Mouse (Mus musculus) forebrain, embryonic 14.5 days (tissue): ENCODE results near the gene Vstm2b. TPM values are rescaled to one million over a fixed set of nuclear protein-coding genes. Genes with fewer than 3 reads are reported as not detected.

Source experiments
- ATAC-seq: fragments of 200-750 bp; cut with Nextera tagmentation; 2 replicates; pipeline ENCODE4 v1.8.0; 2017; ENCODE audit warnings: mild to moderate bottlenecking, moderate library complexity
- DNase-seq: peaks from one replicate; pipeline ENCODE4 v3.0.0-alpha.2; 2015; ENCODE audit warnings: low spot score
- H3K27ac ChIP-seq: fragments of 300-500 bp; sonication (generic); 2 replicates; pipeline ENCODE4 v1.5.1; 2014; ENCODE audit warnings: low read depth, mild to moderate bottlenecking, control low read depth, low read length, moderate library complexity
- H3K27me3 ChIP-seq: fragments of 300-500 bp; sonication (generic); replicated peaks from 2 replicates; pipeline ENCODE4 v1.6.1; 2014; ENCODE audit warnings: low read length, control low read depth, mixed read lengths; ENCODE audit not compliant: control insufficient read depth, insufficient read depth
- H3K36me3 ChIP-seq: fragments of 300-500 bp; sonication (generic); 2 replicates; pipeline ENCODE4 v1.6.1; 2014; ENCODE audit warnings: low read length, control low read depth; ENCODE audit not compliant: control insufficient read depth, insufficient read depth
- H3K4me1 ChIP-seq: fragments of 300-500 bp; sonication (generic); 2 replicates; pipeline ENCODE4 v1.6.1; 2014; ENCODE audit warnings: antibody characterized with exemption, low read length, control low read depth; ENCODE audit not compliant: control insufficient read depth, insufficient read depth
- H3K4me2 ChIP-seq: fragments of 300-500 bp; sonication (generic); 2 replicates; pipeline ENCODE4 v1.6.1; 2014; ENCODE audit warnings: mild to moderate bottlenecking, control low read depth, low read length
- H3K4me3 ChIP-seq: fragments of 300-500 bp; sonication (generic); 2 replicates; pipeline ENCODE4 v1.5.1; 2014; ENCODE audit warnings: low read depth, low read length, control low read depth
- H3K9ac ChIP-seq: fragments of 300-500 bp; sonication (generic); 2 replicates; pipeline ENCODE4 v1.6.1; 2014; ENCODE audit warnings: mild to moderate bottlenecking, low read length, control low read depth, moderate library complexity
- H3K9me3 ChIP-seq: fragments of 300-500 bp; sonication (generic); replicated peaks from 2 replicates; pipeline ENCODE4 v1.6.1; 2016; ENCODE audit warnings: low read length, control low read depth, mixed read lengths; ENCODE audit not compliant: control insufficient read depth
- WGBS: fragments of 180-500 bp; shearing (Covaris S2); extraction: QIAGEN DNeasy Blood & Tissue Kit; methylation state at CpG from one replicate; pipeline ENCODE4 v1.1.7; 2014; 5-methylcytosine and 5-hydroxymethylcytosine counted together
- polyA plus RNA-seq: library from polyadenylated mRNA; unstranded; fragments of >200 nt; fragmentation: Nextera tagmentation; extraction: Ambion mirVana; gene quantifications from 2 replicates; pipeline ENCODE4 v1.2.1, GENCODE M21; 2014

Vstm2b gene
- polyA plus RNA-seq, 1 experiment from 2014 or later = 15.3 TPM

GRCm38 (mm10) chr7:40899376-40900265 is 1.5 kb downstream of the Vstm2b start:
- Histone ChIP-seq H3K4me3 (peak overlapping the region; percentile 62), H3K4me1 (peaks cover 12% of the 10 kb centered on the region), H3K27me3 (peaks cover 20% of the 10 kb centered on the region; the same call in 1 of the 2 replicates), H3K27ac (peak overlapping the region; percentile 44; the same call in 1 of the 2 replicates), H3K9ac (peak overlapping the region; percentile 77), H3K9me3 (no peaks in the 10 kb centered on the region), H3K36me3 (no peaks in the 10 kb centered on the region), H3K4me2 (peak overlapping the region; percentile 94)
- under 1% methylated on average over 59 of the region's 61 CpGs for WGBS
- DNase-seq (no peak), ATAC-seq (peak; percentile 41)

GRCm38 (mm10) chr7:40901201-40901600 is 3.1 kb downstream of the Vstm2b start:
- peak overlapping the region; percentile 94 for H3K4me2 ChIP-seq
- 2% methylated on average over 16 of the region's 16 CpGs for WGBS
- no peaks in the 10 kb centered on the region for H3K9me3 ChIP-seq
- peaks cover 12% of the 10 kb centered on the region for H3K4me1 ChIP-seq
- peak; percentile 84 for ATAC-seq
- H3K27ac ChIP-seq = no peak overlapping the region
- H3K4me3 ChIP-seq = peak overlapping the region; percentile 5; the same call in 1 of the 2 replicates
- DNase-seq = peak; percentile 96
- peaks cover 20% of the 10 kb centered on the region; the same call in 1 of the 2 replicates for H3K27me3 ChIP-seq
- H3K36me3 ChIP-seq = no peaks in the 10 kb centered on the region
- H3K9ac ChIP-seq = peak overlapping the region; percentile 40

- Histone ChIP-seq H3K36me3 (no peaks in the 10 kb centered on the region), H3K4me1 (peaks cover 12% of the 10 kb centered on the region), H3K9me3 (no peaks in the 10 kb centered on the region), H3K4me2 (peak overlapping the region; percentile 94), H3K4me3 (peak overlapping the region; percentile 22), H3K9ac (peak overlapping the region; percentile 59), H3K27me3 (peaks cover 11% of the 10 kb centered on the region; the same call in 1 of the 2 replicates), H3K27ac (no peak overlapping the region)
- no peak for DNase-seq
- ATAC-seq = no peak
- 16% methylated on average over 28 of the region's 28 CpGs for whole genome bisulfite sequencing
Measured at GRCm38 (mm10) chr7:40902506-40902905, 4.4 kb downstream of the Vstm2b start.

GRCm38 (mm10) chr7:40906484-40906883 is 8.4 kb downstream of the Vstm2b start:
- Histone ChIP-seq H3K4me1 (peaks cover 5% of the 10 kb centered on the region), H3K4me2 (no peak overlapping the region), H3K4me3 (no peak overlapping the region), H3K9ac (no peak overlapping the region), H3K9me3 (no peaks in the 10 kb centered on the region), H3K36me3 (no peaks in the 10 kb centered on the region), H3K27ac (no peak overlapping the region), H3K27me3 (0 out of 2 replicates have a peak, but pooled peaks cover 2% of the 10 kb centered on the region)
- 34% methylated on average over 1 of the region's 1 CpGs for WGBS
- DNase-seq (no peak), ATAC-seq (no peak; the same call in 1 of the 2 replicates)

- Histone ChIP-seq H3K9me3 (no peaks in the 10 kb centered on the region), H3K4me2 (no peak overlapping the region), H3K27me3 (no peaks in the 10 kb centered on the region), H3K4me3 (no peak overlapping the region), H3K36me3 (no peaks in the 10 kb centered on the region), H3K27ac (no peak overlapping the region), H3K4me1 (0 out of 2 replicates have a peak, but pooled peaks cover 2% of the 10 kb centered on the region), H3K9ac (no peak overlapping the region)
- 89% methylated on average over 3 of the region's 3 CpGs for WGBS
- DNase-seq (no peak), ATAC-seq (no peak)
Measured at GRCm38 (mm10) chr7:40916761-40917160, 18.6 kb downstream of the Vstm2b start.

GRCm38 (mm10) chr7:40920118-40920517 is 22.0 kb downstream of the Vstm2b start:
- Histone ChIP-seq H3K27me3 (no peaks in the 10 kb centered on the region), H3K4me1 (0 out of 2 replicates have a peak, but pooled peaks cover 2% of the 10 kb centered on the region), H3K4me2 (no peak overlapping the region), H3K9me3 (no peaks in the 10 kb centered on the region), H3K9ac (no peak overlapping the region), H3K36me3 (no peaks in the 10 kb centered on the region), H3K27ac (no peak overlapping the region), H3K4me3 (no peak overlapping the region)
- ATAC-seq (no peak; the same call in 1 of the 2 replicates), DNase-seq (no peak)
- 84% methylated on average over 2 of the region's 2 CpGs for WGBS

- H3K27ac ChIP-seq = no peak overlapping the region
- H3K9me3 ChIP-seq = no peaks in the 10 kb centered on the region
- DNase-seq = no peak
- H3K4me2 ChIP-seq = no peak overlapping the region
- ATAC-seq = no peak
- WGBS = 84% methylated on average over 6 of the region's 6 CpGs
- no peaks in the 10 kb centered on the region for H3K36me3 ChIP-seq
- H3K4me1 ChIP-seq = 0 out of 2 replicates have a peak, but pooled peaks cover 2% of the 10 kb centered on the region
- H3K27me3 ChIP-seq = no peaks in the 10 kb centered on the region
- H3K4me3 ChIP-seq = no peak overlapping the region
- no peak overlapping the region for H3K9ac ChIP-seq
Measured at GRCm38 (mm10) chr7:40921281-40921680, 23.2 kb downstream of the Vstm2b start.

- H3K36me3 ChIP-seq = no peaks in the 10 kb centered on the region
- DNase-seq (no peak), ATAC-seq (no peak)
- no peaks in the 10 kb centered on the region for H3K27me3 ChIP-seq
- WGBS = 86% methylated on average over 4 of the region's 4 CpGs
- H3K4me2 ChIP-seq = no peak overlapping the region
- H3K4me3 ChIP-seq = no peak overlapping the region
- 0 out of 2 replicates have a peak, but pooled peaks cover 2% of the 10 kb centered on the region for H3K4me1 ChIP-seq
- H3K9ac ChIP-seq = no peak overlapping the region
- H3K27ac ChIP-seq = no peak overlapping the region
- H3K9me3 ChIP-seq = no peaks in the 10 kb centered on the region
Measured at GRCm38 (mm10) chr7:40922871-40923270, 24.7 kb downstream of the Vstm2b start.

- Histone ChIP-seq H3K27me3 (no peaks in the 10 kb centered on the region), H3K4me2 (no peak overlapping the region), H3K4me1 (no peaks in the 10 kb centered on the region), H3K9me3 (no peaks in the 10 kb centered on the region), H3K4me3 (no peak overlapping the region), H3K36me3 (no peaks in the 10 kb centered on the region), H3K9ac (no peak overlapping the region), H3K27ac (no peak overlapping the region)
- 95% methylated on average over 2 of the region's 2 CpGs for WGBS
- DNase-seq = no peak
- ATAC-seq = no peak
Measured at GRCm38 (mm10) chr7:40928391-40928790, 30.3 kb downstream of the Vstm2b start.
